Mouse (Mus musculus) ovary, adult 18-20 months (tissue): ENCODE results near the gene Prkx.

Source experiments
- DNase-seq: peaks from one replicate; pipeline ENCODE4 v3.0.0; 2022; ENCODE audit warnings: low spot score, mixed read lengths

The Prkx gene

DNA sequence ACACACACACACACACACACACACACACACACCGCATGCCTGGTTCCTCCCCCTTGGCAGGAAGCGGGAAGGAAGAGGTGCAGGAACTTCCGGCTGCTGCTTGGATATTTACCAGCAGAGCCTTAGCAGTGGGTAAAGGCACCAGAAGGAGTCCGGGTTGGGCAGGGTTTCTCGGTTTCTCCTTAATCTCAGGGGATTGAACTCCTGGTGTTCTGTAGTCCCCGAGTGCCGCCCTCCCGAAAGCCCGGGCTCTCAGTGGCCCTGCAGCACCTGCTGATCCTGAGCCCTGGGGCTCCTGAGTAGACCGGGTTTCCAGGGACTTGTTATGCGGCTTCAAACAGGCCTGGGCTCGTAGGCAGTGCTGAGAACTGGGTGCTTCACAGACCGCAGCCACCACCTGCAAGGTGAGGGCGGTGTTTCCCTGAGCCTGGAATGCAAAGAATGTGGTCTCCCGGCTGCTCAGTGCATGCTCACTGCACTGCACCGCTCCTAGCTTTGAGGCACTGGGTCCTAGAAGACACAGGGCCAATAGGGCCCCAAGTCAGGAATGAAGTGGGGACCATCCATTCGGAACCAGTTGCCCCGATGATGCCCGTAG, at the start of gene Prkx:
TSS of gene Prkx (minus strand) at position 41 of the 598 bp plus-strand sequence.
- peak; percentile 1 for DNase-seq

DNA sequence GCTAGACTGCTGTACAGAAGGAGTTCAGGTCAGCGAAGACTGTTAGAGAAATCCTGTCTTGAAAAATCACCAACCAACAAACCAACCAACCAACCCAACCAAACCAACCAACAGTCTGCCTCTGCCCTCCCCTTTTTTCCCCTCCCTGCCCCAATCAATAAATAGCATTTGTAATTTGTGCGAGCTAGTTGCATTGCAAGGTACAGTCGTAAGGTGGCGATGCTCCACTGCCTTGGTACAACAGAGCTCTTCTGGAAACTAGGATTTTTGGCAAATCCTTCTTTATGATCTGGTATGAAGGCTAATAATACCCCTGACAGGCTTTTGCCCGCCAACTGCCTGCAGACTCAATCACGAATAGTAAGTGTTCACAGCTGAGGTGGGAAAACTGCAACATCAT, 16.0 kb upstream of the Prkx start:
- no peak for DNase-seq

DNA sequence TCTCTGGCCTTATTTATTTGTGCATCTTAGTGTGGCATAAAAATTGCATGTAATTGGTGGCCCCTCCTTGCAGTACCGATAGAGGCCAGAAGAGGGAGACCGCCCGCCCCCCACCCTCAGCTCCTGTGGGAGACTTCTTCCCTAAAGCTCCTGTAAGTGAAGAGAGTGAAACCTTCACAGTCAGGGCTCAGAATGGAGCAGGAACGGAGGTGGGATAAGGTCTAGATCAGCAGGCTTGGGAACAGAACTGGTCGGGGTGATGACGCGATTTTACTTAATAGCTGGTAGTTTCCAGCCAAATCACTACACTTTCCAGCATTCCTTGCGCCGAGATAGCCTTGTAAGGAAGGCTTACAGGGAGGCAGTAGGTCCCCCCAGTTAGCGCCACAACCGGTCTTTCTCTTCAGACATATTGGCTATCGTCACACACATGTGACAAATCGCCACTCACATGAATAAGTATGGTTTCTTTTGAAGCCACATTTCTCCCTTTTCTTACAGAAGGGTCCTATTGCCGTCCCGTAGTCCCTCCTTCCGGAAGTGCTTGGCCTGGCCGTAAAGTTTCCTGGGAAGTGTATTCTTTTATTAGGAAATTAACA, 14.6 kb upstream of the Prkx start:
- peak; percentile 48 for DNase-seq

DNA sequence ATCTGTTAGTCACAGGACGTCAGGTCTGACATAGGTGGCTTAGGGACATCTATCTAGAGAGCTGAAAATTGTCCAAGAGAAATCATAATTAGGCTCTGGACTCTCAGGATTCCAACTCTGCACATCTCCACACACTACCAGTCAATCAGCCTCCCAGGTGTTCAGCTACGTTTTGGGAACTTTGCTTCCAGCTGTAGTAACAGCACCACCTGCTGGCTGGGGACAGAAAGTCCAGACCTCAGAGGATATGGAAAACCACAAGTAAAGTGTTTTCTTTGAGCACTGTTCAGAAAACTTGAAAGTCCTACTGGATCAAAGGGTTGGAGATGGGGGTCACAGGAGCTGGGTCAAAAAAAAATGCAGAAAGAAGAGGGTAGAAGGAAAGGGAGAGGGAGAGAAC, 12.5 kb upstream of the Prkx start:
- DNase-seq = peak; percentile 3

DNA sequence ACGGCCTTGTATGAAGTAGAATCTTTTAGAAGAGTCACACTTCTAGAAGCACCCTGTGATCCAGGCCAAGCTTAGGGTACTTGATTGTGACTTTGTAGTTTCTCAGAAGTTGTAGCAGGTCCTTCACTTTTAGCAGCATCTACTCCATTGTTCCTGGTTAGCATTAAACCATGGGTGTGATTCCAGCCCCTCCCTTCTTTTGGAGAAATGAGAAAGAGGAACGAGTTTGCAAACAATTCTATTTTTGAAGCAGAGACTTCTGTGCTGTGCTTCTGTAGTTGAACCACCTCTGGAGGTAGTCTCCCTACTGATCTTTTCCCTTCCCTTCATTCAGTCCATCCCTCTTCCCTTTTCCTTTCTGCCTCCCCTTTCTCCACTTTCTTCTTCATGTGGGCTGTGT, 6.2 kb upstream of the Prkx start:
- DNase-seq = no peak

DNA sequence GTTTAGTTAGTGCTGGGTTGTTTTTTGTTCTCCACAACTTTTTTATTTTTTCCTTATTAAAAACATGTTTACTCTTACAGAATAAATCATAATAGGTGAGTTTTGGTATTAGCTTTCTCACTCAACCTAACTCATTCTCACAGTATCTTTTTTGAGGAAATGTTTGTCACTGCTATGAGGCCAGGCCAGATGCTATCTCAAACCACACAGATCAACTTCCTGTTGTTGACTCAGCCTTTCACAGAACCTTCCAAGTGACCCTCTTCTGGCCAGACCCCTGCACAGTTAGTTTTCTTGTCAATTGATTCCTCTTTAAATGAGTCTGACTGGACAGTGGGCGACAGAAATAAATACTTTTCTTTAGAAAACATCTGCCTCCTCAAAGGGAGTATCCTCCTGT, 5.5 kb upstream of the Prkx start:
- DNase-seq = no peak

DNA sequence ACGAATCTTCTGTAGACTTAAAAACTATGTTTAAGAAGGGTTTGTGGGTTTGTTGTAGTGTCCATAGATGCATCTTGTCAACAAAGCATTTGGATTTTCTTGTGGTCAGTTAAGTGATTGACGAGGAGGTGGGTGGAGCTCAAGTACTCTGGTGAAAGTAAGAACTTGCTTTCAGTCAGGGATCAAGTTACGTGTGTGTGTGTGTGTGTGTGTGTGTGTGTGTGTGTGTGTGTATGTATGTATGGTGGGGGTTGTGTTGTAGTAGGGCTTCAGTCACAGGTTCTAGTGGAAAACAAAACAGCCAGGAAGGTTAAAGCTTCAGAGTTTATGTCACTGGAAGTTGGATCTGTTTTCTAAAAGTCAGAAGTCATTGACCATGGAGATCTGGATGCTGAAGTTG, 3.5 kb upstream of the Prkx start:
- DNase-seq = no peak

DNA sequence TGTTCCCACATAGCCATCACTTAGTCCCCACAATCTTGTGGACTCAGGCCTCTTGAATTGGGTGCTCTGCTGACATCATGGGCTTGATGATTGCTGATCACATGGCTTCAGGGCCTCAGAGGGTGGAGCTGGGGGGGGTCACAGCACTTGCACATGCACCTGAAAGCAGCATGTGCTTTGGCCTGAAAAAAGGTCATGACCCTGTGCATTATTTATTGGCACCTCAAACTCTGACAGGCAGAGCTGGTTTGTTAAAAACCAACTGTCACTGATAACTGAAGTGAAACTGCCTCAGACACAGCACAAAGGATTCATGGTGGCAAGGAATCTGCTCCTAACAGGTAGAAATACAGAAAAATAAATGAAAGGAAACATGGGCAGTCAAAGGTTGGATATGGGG, 1.7 kb upstream of the Prkx start:
- DNase-seq = no peak

DNA sequence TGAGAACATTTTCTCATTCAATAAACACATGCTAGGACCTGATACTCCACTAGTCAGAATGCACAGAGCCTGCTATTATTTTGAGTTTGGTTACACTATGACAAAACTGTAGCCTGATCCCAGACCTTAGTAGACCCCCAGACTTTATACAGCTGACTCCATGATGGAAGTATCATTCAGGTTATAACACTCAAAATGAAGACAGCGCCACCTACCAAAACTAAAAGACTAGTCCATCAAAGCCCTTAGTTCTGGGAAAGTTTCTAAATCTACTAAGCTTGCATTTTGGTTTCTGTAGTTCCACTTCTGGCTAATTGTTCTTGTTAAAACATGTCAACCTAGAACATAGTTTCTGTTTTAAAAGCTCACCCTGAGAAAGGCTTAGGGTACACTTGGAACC, 838 bp upstream of the Prkx start:
- DNase-seq = no peak

DNA sequence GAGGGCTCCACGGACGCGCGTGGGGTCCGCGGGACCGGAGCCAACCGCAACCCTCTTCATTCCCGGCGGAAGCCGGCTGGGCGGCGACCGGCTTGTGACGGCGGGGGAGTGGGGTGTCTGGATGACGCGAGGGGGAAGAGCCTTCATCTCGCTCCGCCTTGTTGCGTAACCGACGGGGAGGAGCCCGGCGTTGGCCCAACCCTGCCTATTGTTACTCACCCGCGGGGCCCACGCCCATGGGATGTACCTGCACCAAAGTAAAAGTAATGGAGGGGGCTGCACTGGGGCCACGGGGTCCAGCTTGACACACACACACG, 262 bp downstream of the Prkx start:
- peak; percentile 81 for DNase-seq

DNA sequence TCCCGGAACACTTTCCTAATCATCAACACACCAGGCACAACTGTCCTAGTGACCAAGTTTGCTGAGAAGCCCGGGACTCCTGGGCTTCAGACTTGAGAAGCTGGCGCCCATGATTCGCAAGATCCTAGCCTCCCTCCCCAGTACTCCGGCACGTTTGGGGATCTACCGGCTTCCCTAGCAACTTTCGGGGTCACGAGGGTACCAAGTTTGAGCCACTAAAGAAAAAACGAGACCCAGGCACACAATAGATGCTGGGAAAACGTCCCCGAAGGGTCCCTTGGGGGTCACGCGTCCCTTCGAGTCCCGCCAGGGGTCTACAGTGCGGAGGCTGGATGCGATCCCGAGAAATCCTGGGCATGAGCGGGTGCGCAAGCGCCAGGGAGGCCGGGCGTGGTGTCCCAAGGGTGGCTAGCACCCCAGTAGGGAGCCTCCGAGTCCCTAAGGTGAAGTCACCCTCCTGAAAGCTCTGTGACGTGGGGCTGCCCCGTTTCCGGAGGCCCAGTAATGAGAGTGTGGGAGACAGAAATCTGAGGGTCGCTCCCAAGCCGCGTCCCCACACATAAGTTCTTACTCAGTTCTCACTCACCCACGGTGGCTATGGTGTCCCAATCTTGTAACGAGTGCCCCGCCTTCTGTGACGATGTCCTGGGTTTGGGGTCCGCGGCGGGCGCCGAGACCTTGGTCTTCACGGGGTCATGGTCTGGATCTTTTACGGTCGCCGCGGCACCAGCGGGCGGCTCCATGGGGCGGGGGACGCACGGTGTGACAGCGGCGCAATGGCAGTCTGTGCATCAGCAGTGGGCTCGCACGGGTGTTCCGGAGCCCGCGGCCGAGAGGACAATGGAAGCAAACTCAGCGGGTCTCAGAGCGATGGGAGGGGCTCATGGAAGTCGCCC, 868 bp downstream of the Prkx start:
- no peak for DNase-seq

DNA sequence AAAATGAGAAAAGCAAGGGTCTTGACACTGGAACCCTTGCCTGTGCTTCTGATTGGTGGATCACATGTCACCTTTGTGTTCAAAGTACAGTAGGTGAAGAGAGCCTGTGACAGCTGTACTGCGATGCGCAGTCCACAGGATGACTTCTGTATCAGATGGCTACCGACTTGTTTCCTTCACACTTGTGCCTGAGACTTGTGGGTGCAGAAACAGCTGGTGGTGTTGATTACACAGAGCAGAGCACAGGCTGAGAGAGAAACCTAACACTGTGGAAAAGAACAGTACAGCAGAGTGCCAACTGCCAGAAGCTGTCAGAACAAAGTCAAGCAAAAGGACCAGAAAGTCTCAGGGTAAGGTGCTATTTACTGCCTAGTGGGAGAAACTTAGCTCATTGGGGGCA, 7.4 kb downstream of the Prkx start:
- no peak for DNase-seq

DNA sequence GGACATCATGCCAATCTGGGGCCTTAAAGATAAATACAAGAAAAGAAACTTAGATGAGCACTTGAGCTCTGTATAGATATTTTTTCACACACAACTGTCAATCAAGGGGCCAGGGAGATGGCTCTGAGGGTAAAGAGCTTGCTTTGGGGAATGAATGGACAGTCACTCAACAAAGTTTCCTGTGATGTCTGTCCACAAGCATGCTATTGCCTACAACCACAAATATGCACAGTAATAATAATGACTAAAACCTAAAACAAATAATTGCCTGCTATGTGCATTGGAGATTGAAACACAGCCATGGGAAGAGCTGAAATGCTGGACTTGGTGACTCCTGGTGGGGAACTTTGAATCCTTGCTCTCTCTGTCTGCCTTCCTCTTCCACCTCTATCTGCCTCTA, 9.7 kb downstream of the Prkx start:
- no peak for DNase-seq

DNA sequence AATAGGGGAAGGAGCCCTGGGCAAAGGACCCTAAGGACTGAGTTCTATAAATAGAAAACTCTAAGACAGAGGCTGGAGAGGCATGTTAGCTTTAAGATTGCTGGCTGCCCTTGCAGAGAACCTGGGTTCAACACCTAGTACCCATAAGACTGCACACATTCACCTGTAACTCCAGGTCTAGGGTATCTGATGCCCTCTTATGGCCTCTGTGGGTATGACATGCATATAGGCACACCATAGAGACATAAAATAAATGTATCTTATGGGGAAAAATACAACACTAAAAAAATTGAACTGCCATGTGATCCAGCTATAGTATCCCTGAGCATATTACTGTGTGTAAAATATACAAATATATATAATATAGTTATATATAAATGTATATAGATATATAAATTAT, 18.3 kb downstream of the Prkx start:
- DNase-seq = no peak

DNA sequence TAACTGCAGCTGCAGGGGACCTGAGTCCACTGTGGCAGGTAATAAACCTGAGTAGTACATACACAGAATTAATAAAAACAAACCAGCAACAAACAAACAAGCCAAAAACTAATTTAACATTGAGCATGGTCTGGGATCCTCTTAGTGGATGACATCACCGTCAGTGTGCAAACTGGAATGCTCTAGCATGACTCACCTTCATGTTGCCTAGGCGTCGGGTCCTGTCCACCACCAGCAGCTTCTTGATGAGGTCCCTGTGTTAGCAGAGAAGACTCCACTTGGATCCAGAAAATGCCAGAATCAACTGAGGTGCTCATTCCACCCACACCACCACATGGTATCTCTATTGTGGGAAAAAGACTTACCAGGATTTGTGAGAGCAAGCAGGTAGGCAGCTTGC, 30.9 kb downstream of the Prkx start:
- no peak for DNase-seq

DNA sequence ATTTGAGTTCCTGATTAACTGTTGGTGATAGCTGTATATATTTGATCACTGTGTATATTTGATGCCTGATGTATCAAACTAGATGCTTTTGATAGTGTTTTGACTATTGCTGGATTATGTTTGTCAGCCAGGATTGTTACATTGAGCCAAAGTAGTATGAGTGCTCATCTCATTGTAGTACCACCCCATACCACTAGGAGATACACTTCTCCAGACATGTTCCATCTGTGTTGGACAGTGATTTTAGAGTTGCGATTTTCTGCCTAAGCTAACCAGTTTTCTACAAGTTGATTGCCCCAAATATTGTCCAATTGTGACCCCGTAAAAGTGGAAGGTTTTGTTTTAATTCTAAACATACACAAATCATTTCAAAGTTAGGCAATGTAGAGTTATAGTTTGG, 51.8 kb downstream of the Prkx start:
- DNase-seq = no peak

DNA sequence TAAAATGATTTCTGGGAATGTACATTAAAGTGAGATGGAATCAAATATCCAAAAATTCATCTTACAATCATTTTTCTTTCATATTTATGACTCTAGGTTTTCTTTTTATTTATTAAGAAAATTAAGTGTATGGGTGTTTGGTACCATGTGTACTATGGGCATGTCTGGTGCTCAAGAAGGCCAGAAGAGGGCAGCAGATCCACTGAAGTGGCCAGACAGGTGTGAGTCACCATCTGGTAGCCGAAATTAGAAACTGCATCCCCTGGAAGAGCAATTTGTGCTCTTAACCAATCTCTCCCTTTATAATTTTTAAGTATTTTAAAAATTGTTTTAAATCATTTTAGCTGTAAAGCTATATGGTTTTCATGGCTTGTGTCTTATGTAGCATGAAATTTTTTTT, 54.7 kb downstream of the Prkx start:
- DNase-seq = no peak

DNA sequence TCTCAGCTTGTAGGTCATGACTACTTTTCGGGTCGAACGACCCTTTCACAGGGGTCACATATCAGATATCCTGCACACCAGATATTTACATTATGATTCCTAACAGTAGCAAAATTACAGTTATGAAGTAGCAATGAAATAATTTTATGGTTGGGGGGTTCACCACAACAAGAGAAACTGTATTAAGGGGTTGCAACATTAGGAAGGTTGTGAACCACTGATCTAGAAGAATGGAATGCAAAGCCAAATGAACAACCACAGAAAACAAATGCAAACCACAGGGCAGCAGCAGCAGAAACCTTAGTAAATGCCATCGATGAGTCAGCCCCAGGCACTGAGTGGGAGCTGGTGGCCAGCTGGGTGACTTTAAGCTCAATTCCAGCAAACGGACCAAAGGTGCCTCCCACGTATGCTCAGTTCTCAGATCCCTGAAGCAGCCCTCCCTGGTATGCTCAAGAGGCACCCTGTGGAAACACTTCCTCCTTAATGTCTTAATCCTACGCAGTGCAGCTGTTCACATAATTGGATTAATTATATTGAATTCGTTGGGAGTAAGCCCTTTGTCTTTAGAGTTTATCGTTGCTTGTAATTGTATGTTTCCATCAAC, 62.0 kb downstream of the Prkx start:
- DNase-seq = peak; percentile 10

DNA sequence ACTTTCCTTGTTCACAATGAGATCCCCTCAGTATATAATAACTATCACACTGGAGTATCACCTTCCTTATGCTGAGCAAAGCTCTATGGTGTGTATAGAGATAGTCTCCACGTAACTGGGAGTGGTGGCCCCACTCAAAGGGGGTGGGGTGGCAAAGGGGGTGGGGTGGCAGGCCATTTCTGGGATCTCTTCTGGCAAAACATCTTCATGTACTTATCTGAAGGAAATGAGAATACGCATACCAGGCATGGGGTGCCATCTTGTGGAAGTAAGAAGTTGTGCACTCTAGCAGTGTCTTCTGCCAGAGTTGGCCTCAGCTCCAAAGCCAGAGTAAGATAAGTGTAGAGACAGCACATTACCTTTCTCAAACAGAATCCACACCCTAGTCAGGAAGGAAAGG, 75.8 kb downstream of the Prkx start:
- no peak for DNase-seq
